Mouse (Mus musculus): ENCODE results near the gene Dcun1d1. TPM values are rescaled to one million over a fixed set of nuclear protein-coding genes. Genes with fewer than 3 reads are reported as not detected.

The Dcun1d1 gene
- total RNA-seq, 2 experiments from 2014 or later: 71.7 to 282 TPM

Other genes starting within 250 kb of the Dcun1d1 start
- 90.4 and 98.9 TPM in 2 replicates for gene Atp11b, start 183.3 kb downstream of the Dcun1d1 start, total RNA-seq (2014; fragmentation: Nextera tagmentation)
- 111 and 131 TPM in 2 replicates for gene Atp11b, start 183.3 kb downstream of the Dcun1d1 start, total RNA-seq (2017)
- gene Mccc1, start 63.2 kb upstream of the Dcun1d1 start, total RNA-seq (2014; fragmentation: Nextera tagmentation): 14.9 and 23.9 TPM in 2 replicates
- gene Mccc1, start 63.2 kb upstream of the Dcun1d1 start, total RNA-seq (2017): 18.0 and 22.1 TPM in 2 replicates
- gene Ccdc144b, start 116.1 kb upstream of the Dcun1d1 start, total RNA-seq (2014; fragmentation: Nextera tagmentation): not detected in 2 replicates
- not detected in 2 replicates for gene Ccdc144b, start 116.1 kb upstream of the Dcun1d1 start, total RNA-seq (2017)
- gene Acad9, start 128.5 kb upstream of the Dcun1d1 start, total RNA-seq (2014; fragmentation: Nextera tagmentation): 27.4 and 41.5 TPM in 2 replicates
- gene Acad9, start 128.5 kb upstream of the Dcun1d1 start, total RNA-seq (2017): 43.5 and 47.0 TPM in 2 replicates
- gene D3Ertd254e, start 213.6 kb upstream of the Dcun1d1 start, total RNA-seq (2014; fragmentation: Nextera tagmentation): 5.5 and 6.6 TPM in 2 replicates
- gene D3Ertd254e, start 213.6 kb upstream of the Dcun1d1 start, total RNA-seq (2017): 6.1 and 6.4 TPM in 2 replicates